Mouse (Mus musculus): Measurements from ENCODE around the gene Pigs. TPM values are rescaled to one million over a fixed set of nuclear protein-coding genes. Genes with fewer than 3 reads are reported as not detected.

Gene Pigs
- total and polyA plus RNA-seq, 2 experiments from 2014 or later, result 31.2 to 39.7 TPM

DNA sequence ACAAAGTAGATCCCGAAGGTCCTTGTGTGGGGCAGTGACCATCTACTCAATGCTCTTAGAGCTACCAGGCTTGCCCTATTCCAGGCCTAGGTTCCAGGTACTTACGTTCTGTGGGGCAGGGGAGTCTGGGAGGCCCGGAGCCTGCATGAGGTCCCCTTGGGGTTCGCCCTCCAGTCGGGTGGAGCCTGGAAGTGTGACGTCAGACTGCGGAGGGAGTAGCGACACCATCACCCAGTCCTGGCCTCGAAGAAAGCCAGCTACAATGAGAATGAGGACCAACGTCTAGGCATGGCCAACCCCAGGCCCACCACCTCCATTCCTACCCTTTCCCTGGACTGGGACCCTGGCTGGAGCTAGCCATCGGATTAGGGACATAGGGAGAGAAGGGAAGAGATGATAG, 43.5 kb downstream of the Pigs start:
- Histone ChIP-seq H3K36me3 (replicated peaks; ENCODE audit: control insufficient read depth, insufficient read depth, low read length) (no peaks in the 10 kb centered on the region), H3K4me3 (ENCODE audit: low read depth, low read length) (no peak overlapping the region), H3K9me3 (replicated peaks; ENCODE audit: control insufficient read depth, low read length) (no peaks in the 10 kb centered on the region), H3K4me1 (ENCODE audit: control insufficient read depth, insufficient read depth) (no peaks in the 10 kb centered on the region), H3K4me2 (ENCODE audit: low read depth, low read length) (no peak overlapping the region), H3K27me3 (ENCODE audit: control insufficient read depth, insufficient read depth, low read length) (0 out of 2 replicates have a peak, but pooled peaks cover 2% of the 10 kb centered on the region), H3K9ac (replicated peaks; ENCODE audit: low read depth, low read length) (no peak overlapping the region), H3K27ac (ENCODE audit: low read depth) (no peak overlapping the region)
- ATAC-seq (ENCODE audit: insufficient read depth, low read depth), result no peak
- no peak for DNase-seq (ENCODE audit: low spot score)
- TF ChIP-seq EP300 (IDR thresholded peaks at IDR 0.05; ENCODE audit: low read depth) (no peak), CTCF (IDR thresholded peaks at IDR 0.05; ENCODE audit: low read depth) (no peak)
- 87% methylated on average over 11 of the region's 11 CpGs for WGBS

DNA sequence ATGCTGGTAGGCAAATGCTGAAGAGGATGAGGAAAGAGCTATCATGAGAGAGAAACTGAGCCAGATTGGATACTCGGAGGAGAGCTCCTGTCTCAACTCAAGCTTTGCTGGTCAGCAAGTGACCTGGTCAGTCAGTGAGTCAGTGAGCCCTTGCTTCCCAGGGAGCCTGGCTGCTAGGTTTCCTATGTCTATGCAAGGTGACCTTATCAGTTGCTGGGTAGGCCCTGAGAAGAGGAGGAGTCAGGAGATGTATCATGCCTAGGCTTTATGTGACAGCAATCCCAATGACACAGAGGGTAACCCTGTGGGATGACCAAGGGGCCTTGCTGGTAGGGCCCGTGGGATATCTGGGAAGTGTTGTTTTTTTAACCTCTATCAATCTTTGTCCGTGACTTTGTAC, 44.0 kb downstream of the Pigs start:
- no peak for ATAC-seq (ENCODE audit: insufficient read depth, low read depth)
- Histone ChIP-seq H3K4me1 (ENCODE audit: control insufficient read depth, insufficient read depth) (no peaks in the 10 kb centered on the region), H3K27ac (ENCODE audit: low read depth) (no peak overlapping the region), H3K4me2 (ENCODE audit: low read depth, low read length) (no peak overlapping the region), H3K4me3 (ENCODE audit: low read depth, low read length) (no peak overlapping the region), H3K9ac (replicated peaks; ENCODE audit: low read depth, low read length) (no peak overlapping the region), H3K36me3 (replicated peaks; ENCODE audit: control insufficient read depth, insufficient read depth, low read length) (no peaks in the 10 kb centered on the region), H3K9me3 (replicated peaks; ENCODE audit: control insufficient read depth, low read length) (no peaks in the 10 kb centered on the region), H3K27me3 (ENCODE audit: control insufficient read depth, insufficient read depth, low read length) (no peaks in the 10 kb centered on the region)
- no peak for TF ChIP-seq CTCF (IDR thresholded peaks at IDR 0.05; ENCODE audit: low read depth)
- no peak for TF ChIP-seq EP300 (IDR thresholded peaks at IDR 0.05; ENCODE audit: low read depth)
- DNase-seq (ENCODE audit: low spot score), result no peak
- WGBS, result 62% methylated on average over 3 of the region's 3 CpGs

DNA sequence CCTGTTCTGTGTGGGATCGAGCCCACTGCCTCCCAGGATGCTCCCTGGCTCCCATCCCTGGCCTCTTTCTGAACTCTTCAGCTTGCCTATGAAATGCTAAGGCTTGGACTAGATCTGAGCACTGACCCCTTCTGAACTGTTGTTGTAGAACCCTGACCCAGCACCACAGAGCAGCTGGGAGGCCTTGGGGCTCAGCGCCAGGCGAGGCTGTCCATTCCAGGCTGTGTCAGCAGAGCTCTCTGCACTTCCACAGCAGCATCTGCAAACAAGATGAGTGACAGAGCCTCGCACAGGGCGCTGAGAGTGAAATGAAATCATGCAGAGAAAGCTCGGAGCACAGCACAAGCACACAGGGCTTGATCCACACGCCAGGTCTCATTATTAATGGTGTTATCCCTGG, 44.4 kb downstream of the Pigs start:
- Histone ChIP-seq H3K4me2 (ENCODE audit: low read depth, low read length) (no peak overlapping the region), H3K36me3 (replicated peaks; ENCODE audit: control insufficient read depth, insufficient read depth, low read length) (no peaks in the 10 kb centered on the region), H3K27me3 (ENCODE audit: control insufficient read depth, insufficient read depth, low read length) (no peaks in the 10 kb centered on the region), H3K9ac (replicated peaks; ENCODE audit: low read depth, low read length) (no peak overlapping the region), H3K27ac (ENCODE audit: low read depth) (no peak overlapping the region), H3K4me1 (ENCODE audit: control insufficient read depth, insufficient read depth) (no peaks in the 10 kb centered on the region), H3K9me3 (replicated peaks; ENCODE audit: control insufficient read depth, low read length) (no peaks in the 10 kb centered on the region), H3K4me3 (ENCODE audit: low read depth, low read length) (no peak overlapping the region)
- WGBS, result 54% methylated on average over 7 of the region's 7 CpGs
- no peak for DNase-seq (ENCODE audit: low spot score)
- TF ChIP-seq CTCF (IDR thresholded peaks at IDR 0.05; ENCODE audit: low read depth) (no peak), EP300 (IDR thresholded peaks at IDR 0.05; ENCODE audit: low read depth) (no peak)
- no peak for ATAC-seq (ENCODE audit: insufficient read depth, low read depth)

DNA sequence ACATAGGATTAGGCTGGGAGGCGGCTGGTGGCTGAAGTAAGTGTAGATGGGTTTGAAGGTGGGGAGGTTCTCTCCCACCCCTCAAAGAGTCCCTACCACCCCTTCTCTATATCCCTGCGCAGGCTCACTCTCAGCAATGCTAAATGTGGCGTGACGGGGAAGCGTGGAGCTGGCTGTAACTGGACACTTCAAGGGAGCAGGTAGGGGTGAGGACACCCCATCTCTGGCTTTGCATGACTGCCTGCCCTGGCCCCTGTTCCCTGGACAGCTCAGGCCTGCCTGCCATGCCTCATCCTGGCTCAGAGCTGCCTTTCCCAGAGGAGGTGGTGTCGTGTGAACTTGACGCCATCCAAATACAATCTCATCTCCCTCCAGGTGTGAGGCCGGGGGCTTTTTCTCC, 45.9 kb downstream of the Pigs start:
- Histone ChIP-seq H3K4me2 (ENCODE audit: low read depth, low read length) (no peak overlapping the region), H3K36me3 (replicated peaks; ENCODE audit: control insufficient read depth, insufficient read depth, low read length) (no peaks in the 10 kb centered on the region), H3K27ac (ENCODE audit: low read depth) (no peak overlapping the region), H3K4me1 (ENCODE audit: control insufficient read depth, insufficient read depth) (no peaks in the 10 kb centered on the region), H3K9me3 (replicated peaks; ENCODE audit: control insufficient read depth, low read length) (no peaks in the 10 kb centered on the region), H3K4me3 (ENCODE audit: low read depth, low read length) (no peak overlapping the region), H3K9ac (replicated peaks; ENCODE audit: low read depth, low read length) (no peak overlapping the region), H3K27me3 (ENCODE audit: control insufficient read depth, insufficient read depth, low read length) (no peaks in the 10 kb centered on the region)
- DNase-seq (ENCODE audit: low spot score) (no peak), ATAC-seq (ENCODE audit: insufficient read depth, low read depth) (no peak)
- WGBS, result 73% methylated on average over 8 of the region's 8 CpGs
- TF ChIP-seq CTCF (IDR thresholded peaks at IDR 0.05; ENCODE audit: low read depth), result no peak
- no peak for TF ChIP-seq EP300 (IDR thresholded peaks at IDR 0.05; ENCODE audit: low read depth)

DNA sequence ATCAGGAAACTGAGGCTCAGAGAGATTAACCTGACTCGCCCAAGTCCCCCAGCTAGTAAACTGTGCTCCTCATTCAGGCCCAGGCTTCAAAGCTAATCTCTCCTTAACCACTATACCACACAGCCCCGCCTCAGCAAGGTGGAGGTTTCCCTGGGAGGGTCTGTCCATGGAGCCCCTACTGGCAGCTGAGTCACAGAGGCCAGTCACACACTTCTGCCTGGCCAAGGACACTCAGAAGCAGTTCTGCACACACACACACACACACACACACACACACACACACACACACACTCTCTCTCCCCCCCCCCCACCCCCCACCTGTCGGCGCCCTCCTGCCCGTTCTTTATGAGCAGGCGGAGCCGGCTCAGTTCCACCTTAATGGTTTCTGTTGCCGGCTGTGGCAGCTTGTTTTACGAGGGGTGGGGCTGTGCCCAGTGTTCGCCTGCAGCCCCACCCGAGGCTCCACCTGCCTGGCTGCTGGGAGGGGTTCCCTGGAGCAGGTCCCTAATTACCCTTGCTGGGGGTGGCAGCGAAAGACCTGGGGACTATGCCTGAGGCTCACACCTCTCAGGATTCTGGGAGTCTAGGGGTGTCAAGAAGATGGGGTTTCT, 49.4 kb downstream of the Pigs start:
- Histone ChIP-seq H3K9ac (replicated peaks; ENCODE audit: low read depth, low read length) (no peak overlapping the region), H3K4me2 (ENCODE audit: low read depth, low read length) (no peak overlapping the region), H3K36me3 (replicated peaks; ENCODE audit: control insufficient read depth, insufficient read depth, low read length) (no peaks in the 10 kb centered on the region), H3K4me3 (ENCODE audit: low read depth, low read length) (no peak overlapping the region), H3K27me3 (ENCODE audit: control insufficient read depth, insufficient read depth, low read length) (0 out of 2 replicates have a peak, but pooled peaks cover 2% of the 10 kb centered on the region), H3K4me1 (ENCODE audit: control insufficient read depth, insufficient read depth) (no peaks in the 10 kb centered on the region), H3K27ac (ENCODE audit: low read depth) (no peak overlapping the region), H3K9me3 (replicated peaks; ENCODE audit: control insufficient read depth, low read length) (no peaks in the 10 kb centered on the region)
- ATAC-seq (ENCODE audit: insufficient read depth, low read depth), result no peak
- 43% methylated on average over 11 of the region's 12 CpGs for WGBS
- TF ChIP-seq CTCF (IDR thresholded peaks at IDR 0.05; ENCODE audit: low read depth) (no peak), EP300 (IDR thresholded peaks at IDR 0.05; ENCODE audit: low read depth) (no peak)
- no peak for DNase-seq (ENCODE audit: low spot score)

DNA sequence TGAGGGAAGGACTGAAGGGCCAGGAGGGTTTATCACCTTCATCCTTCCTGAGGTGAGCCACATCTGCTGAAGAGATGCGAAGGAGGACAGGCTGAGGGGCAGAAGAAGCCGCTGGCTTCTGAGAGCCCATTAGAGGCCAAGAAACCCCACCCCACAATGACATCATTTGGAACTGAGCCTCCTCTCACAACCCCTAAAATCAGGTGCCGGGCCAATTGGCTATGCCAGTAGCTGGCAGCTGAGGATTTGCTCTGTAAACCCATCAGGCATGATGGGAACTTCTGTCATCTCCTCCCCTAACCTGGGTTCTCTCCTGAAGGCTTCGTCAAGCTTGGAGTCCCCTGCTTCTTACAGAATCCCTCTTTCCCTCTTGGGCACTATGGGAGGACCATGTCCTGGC, 52.1 kb downstream of the Pigs start:
- DNase-seq (ENCODE audit: low spot score) (no peak), ATAC-seq (ENCODE audit: insufficient read depth, low read depth) (no peak)

More for the DNA sequence above, 52.1 kb downstream of the Pigs start:
- no peak overlapping the region for H3K27ac ChIP-seq (ENCODE audit: low read depth)
- no peak overlapping the region for H3K4me2 ChIP-seq (ENCODE audit: low read depth, low read length)
- 0 out of 2 replicates have a peak, but pooled peaks cover 3% of the 10 kb centered on the region for H3K27me3 ChIP-seq (ENCODE audit: control insufficient read depth, insufficient read depth, low read length)
- TF ChIP-seq EP300 (IDR thresholded peaks at IDR 0.05; ENCODE audit: low read depth), result no peak
- no peak for TF ChIP-seq CTCF (IDR thresholded peaks at IDR 0.05; ENCODE audit: low read depth)
- no peak overlapping the region for H3K9ac ChIP-seq (replicated peaks; ENCODE audit: low read depth, low read length)
- H3K9me3 ChIP-seq (replicated peaks; ENCODE audit: control insufficient read depth, low read length), result no peaks in the 10 kb centered on the region
- H3K36me3 ChIP-seq (replicated peaks; ENCODE audit: control insufficient read depth, insufficient read depth, low read length), result no peaks in the 10 kb centered on the region
- no peaks in the 10 kb centered on the region for H3K4me1 ChIP-seq (ENCODE audit: control insufficient read depth, insufficient read depth)
- 56% methylated on average over 4 of the region's 4 CpGs for WGBS
- no peak overlapping the region for H3K4me3 ChIP-seq (ENCODE audit: low read depth, low read length)

Data from heart, postnatal 0 days (tissue).